Mouse (Mus musculus) limb, embryonic 15.5 days (tissue): ENCODE data around the gene Polr3b. TPM values are rescaled to one million over a fixed set of nuclear protein-coding genes. Genes with fewer than 3 reads are reported as not detected.

ENCODE experiments used
- ATAC-seq: fragments of 200-750 bp; cut with Nextera tagmentation; 2 replicates; pipeline ENCODE4 v1.8.0; 2017; ENCODE audit warnings: low read depth, moderate TSS enrichment; ENCODE audit not compliant: insufficient number of reproducible peaks, low FRiP score, low TSS enrichment
- H3K27ac ChIP-seq: fragments of 300-500 bp; sonication (generic); 2 replicates; pipeline ENCODE4 v1.5.1; 2015; ENCODE audit warnings: moderate library complexity, mild to moderate bottlenecking, inconsistent platforms
- H3K27me3 ChIP-seq: fragments of 300-500 bp; sonication (generic); 2 replicates; pipeline ENCODE4 v1.6.1; 2015; ENCODE audit warnings: inconsistent platforms
- H3K36me3 ChIP-seq: fragments of 300-500 bp; sonication (generic); 2 replicates; pipeline ENCODE4 v1.6.1; 2015; ENCODE audit warnings: inconsistent platforms
- H3K4me1 ChIP-seq: fragments of 300-500 bp; sonication (generic); 2 replicates; pipeline ENCODE4 v1.6.1; 2015; ENCODE audit warnings: inconsistent platforms
- H3K4me2 ChIP-seq: fragments of 300-500 bp; sonication (generic); 2 replicates; pipeline ENCODE4 v1.6.1; 2015; ENCODE audit warnings: mild to moderate bottlenecking, inconsistent platforms
- H3K4me3 ChIP-seq: fragments of 300-500 bp; sonication (generic); 2 replicates; pipeline ENCODE4 v1.5.1; 2015; ENCODE audit warnings: mild to moderate bottlenecking, inconsistent platforms
- H3K9ac ChIP-seq: fragments of 300-500 bp; sonication (generic); 2 replicates; pipeline ENCODE4 v1.6.1; 2015; ENCODE audit warnings: inconsistent platforms
- H3K9me3 ChIP-seq: fragments of 300-500 bp; sonication (generic); 2 replicates; pipeline ENCODE4 v1.6.1; 2016; ENCODE audit warnings: inconsistent platforms
- WGBS: fragments of 180-500 bp; shearing (Covaris S2); methylation state at CpG from one replicate; pipeline ENCODE4 v1.1.7; 2015; 5-methylcytosine and 5-hydroxymethylcytosine counted together
- polyA plus RNA-seq: library from polyadenylated mRNA; unstranded; fragments of >200 nt; fragmentation: Nextera tagmentation; extraction: Ambion mirVana; gene quantifications from 2 replicates; pipeline ENCODE4 v1.2.1, GENCODE M21; 2015

Gene Polr3b
- polyA plus RNA-seq, result 11.9 and 12.4 TPM in 2 replicates

DNA sequence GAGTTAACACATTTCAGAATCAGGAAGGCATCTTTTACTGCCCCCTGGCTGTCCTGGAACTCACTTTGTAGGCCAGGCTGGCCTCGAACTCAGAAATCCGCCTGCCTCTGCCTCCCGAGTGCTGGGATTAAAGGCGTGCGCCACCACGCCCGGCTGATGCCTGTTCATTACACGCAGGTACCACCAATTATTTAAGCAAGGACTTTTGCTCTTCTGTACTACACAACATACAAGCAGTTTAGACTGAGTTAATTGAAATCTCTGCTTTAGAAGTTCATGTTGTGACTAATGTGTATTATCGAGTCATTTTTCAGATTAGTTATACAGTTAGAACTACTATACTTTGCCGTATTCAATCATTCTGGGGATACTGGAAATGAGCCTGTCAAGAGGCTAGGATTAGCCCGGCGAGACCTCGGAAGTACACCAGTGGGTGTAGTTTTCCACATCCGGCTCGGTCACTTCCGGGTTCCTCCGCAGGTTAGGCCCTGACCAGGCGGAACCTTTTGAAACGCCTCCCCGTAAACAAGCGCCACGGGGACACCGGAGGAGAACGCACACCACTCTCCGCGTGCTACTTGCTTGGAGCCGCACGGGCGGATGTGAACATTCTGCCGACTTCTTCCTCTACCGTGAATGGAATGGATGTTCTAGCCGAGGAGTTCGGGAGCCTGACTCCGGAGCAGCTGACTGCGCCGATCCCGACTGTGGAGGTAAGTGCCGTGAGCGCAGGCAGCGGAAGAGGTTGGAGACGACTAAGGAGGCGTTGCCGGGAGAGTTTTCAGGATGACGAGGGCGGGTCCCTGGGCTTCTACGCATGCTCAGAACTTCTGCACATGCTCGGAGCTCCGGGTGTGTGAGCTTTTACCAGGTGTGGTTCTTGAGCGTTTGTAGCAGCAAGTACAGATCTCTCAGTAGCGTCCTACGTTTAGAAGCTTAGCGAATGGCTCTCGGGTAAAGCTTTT, at the start of gene Polr3b:
Polr3b (plus strand) TSS at position 467 of the 965 bp plus-strand sequence.
- Histone ChIP-seq H3K9ac (peak within 1 kb of the TSS; percentile 60), H3K4me2 (peak within 1 kb of the TSS; percentile 72), H3K9me3 (no peaks in the 10 kb centered on the region), H3K4me1 (peaks cover 11% of the 10 kb centered on the region; the same call in 1 of the 2 replicates), H3K27me3 (no peaks in the 10 kb centered on the region), H3K27ac (peak within 1 kb of the TSS; percentile 97), H3K36me3 (no peaks in the 10 kb centered on the region), H3K4me3 (peak within 1 kb of the TSS; percentile 73)
- peak; percentile 93 for ATAC-seq
- 7% methylated on average over 53 of the region's 53 CpGs for WGBS

- Histone ChIP-seq H3K4me1 (peaks cover 16% of the 10 kb centered on the region), H3K27ac (no peak overlapping the region), H3K4me2 (no peak overlapping the region), H3K9me3 (no peaks in the 10 kb centered on the region), H3K9ac (no peak overlapping the region), H3K4me3 (no peak overlapping the region), H3K27me3 (no peaks in the 10 kb centered on the region), H3K36me3 (no peaks in the 10 kb centered on the region)
- 54% methylated on average over 5 of the region's 5 CpGs for WGBS
- ATAC-seq, result no peak
Measured at GRCm38 (mm10) chr10:84573671-84574420, 48.2 kb upstream of the Polr3b start.

GRCm38 (mm10) chr10:84576029-84576394, 46.1 kb upstream of the Polr3b start:
- peak overlapping the region; percentile 95 for H3K4me2 ChIP-seq
- ATAC-seq, result peak; percentile 64
- H3K27ac ChIP-seq, result peak overlapping the region; percentile 11; the same call in 1 of the 2 replicates
- H3K9ac ChIP-seq, result no peak overlapping the region
- H3K9me3 ChIP-seq, result no peaks in the 10 kb centered on the region
- H3K36me3 ChIP-seq, result no peaks in the 10 kb centered on the region
- under 1% methylated on average over 14 of the region's 14 CpGs for WGBS
- peak overlapping the region; percentile 73 for H3K4me3 ChIP-seq
- peaks cover 16% of the 10 kb centered on the region for H3K4me1 ChIP-seq
- no peaks in the 10 kb centered on the region for H3K27me3 ChIP-seq

- under 1% methylated on average over 46 of the region's 46 CpGs for WGBS
- H3K9me3 ChIP-seq, result no peaks in the 10 kb centered on the region
- peak within 1 kb of the TSS; percentile 82 for H3K27ac ChIP-seq
Measured at GRCm38 (mm10) chr10:84576395-84577070, 45.6 kb upstream of the Polr3b start, which contains the start of gene Tcp11l2. Tcp11l2 (plus strand) TSS chr10:84576626.

GRCm38 (mm10) chr10:84577071-84577727, 44.9 kb upstream of the Polr3b start:
- no peaks in the 10 kb centered on the region for H3K36me3 ChIP-seq
- H3K9ac ChIP-seq, result peak overlapping the region; percentile 44
- WGBS, result 2% methylated on average over 38 of the region's 38 CpGs
- 0 out of 2 replicates have a peak, but pooled peaks have one; percentile 10 for ATAC-seq
- H3K4me1 ChIP-seq, result peaks cover 16% of the 10 kb centered on the region
- no peaks in the 10 kb centered on the region for H3K27me3 ChIP-seq
- H3K27ac ChIP-seq, result peak overlapping the region; percentile 82
- H3K4me3 ChIP-seq, result peak overlapping the region; percentile 73
- H3K4me2 ChIP-seq, result peak overlapping the region; percentile 95
- no peaks in the 10 kb centered on the region for H3K9me3 ChIP-seq

More at GRCm38 (mm10) chr10:84576395-84577070, 45.6 kb upstream of the Polr3b start, which contains the start of gene Tcp11l2:
- peak within 1 kb of the TSS; percentile 44 for H3K9ac ChIP-seq
- H3K4me2 ChIP-seq, result peak within 1 kb of the TSS; percentile 95
- H3K36me3 ChIP-seq, result no peaks in the 10 kb centered on the region
- H3K27me3 ChIP-seq, result no peaks in the 10 kb centered on the region
- H3K4me3 ChIP-seq, result peak within 1 kb of the TSS; percentile 73
- peak; percentile 99 for ATAC-seq
- H3K4me1 ChIP-seq, result peaks cover 16% of the 10 kb centered on the region

DNA sequence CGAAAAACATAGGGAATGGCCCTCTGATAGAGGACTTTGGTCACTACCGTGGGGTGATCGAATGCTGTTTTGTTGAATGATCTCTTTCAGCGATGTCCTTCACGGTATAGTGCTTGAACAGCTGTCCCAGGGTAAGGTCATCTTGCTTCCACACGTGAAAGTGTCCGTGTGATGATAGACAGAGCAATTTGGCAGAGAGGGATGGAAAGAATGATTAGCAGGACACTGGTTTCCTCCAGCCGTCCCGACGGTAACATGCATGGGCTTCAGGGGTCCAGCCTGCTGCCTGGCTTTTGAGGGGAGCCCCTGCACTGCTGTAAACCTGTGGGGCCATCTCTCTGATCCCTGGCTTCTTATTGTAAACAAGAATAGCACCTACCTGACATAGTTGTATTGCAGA, 43.4 kb upstream of the Polr3b start:
- H3K4me2 ChIP-seq, result no peak overlapping the region
- H3K27me3 ChIP-seq, result no peaks in the 10 kb centered on the region
- no peak overlapping the region for H3K4me3 ChIP-seq
- no peaks in the 10 kb centered on the region for H3K9me3 ChIP-seq
- peaks cover 16% of the 10 kb centered on the region for H3K4me1 ChIP-seq
- H3K27ac ChIP-seq, result no peak overlapping the region
- no peak for ATAC-seq
- H3K36me3 ChIP-seq, result no peaks in the 10 kb centered on the region
- H3K9ac ChIP-seq, result no peak overlapping the region
- 78% methylated on average over 10 of the region's 10 CpGs for WGBS

- no peaks in the 10 kb centered on the region for H3K27me3 ChIP-seq
- no peaks in the 10 kb centered on the region for H3K36me3 ChIP-seq
- no peak overlapping the region for H3K4me3 ChIP-seq
- H3K9ac ChIP-seq, result no peak overlapping the region
- WGBS, result 80% methylated on average over 2 of the region's 2 CpGs
- no peak overlapping the region for H3K27ac ChIP-seq
- no peaks in the 10 kb centered on the region for H3K9me3 ChIP-seq
- no peak for ATAC-seq
- H3K4me1 ChIP-seq, result peaks cover 16% of the 10 kb centered on the region
- no peak overlapping the region for H3K4me2 ChIP-seq
Measured at GRCm38 (mm10) chr10:84579527-84579926, 42.6 kb upstream of the Polr3b start.

DNA sequence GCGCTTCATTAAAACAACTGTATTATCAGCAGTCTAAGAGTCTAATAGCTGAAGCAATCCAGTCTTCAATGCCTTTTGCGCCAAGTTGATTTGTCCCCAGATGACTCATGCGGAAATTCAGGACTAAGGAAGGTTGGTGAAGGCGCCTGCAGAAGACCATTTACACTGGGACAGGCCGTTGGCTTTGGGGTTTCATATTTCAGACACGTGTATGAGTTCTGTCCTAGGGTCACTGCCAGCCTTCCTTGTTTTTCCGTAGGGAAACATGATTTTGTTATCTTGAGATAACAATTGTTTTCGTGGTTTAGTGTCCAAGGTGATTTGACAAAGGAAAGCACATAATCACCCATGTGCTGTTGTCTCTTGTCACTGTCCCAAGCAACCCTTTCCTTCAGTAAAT, 40.9 kb upstream of the Polr3b start:
- no peak for ATAC-seq
- no peak overlapping the region for H3K4me3 ChIP-seq
- no peaks in the 10 kb centered on the region for H3K36me3 ChIP-seq
- 64% methylated on average over 8 of the region's 8 CpGs for WGBS
- peaks cover 16% of the 10 kb centered on the region for H3K4me1 ChIP-seq
- H3K27me3 ChIP-seq, result no peaks in the 10 kb centered on the region
- no peaks in the 10 kb centered on the region for H3K9me3 ChIP-seq
- H3K9ac ChIP-seq, result no peak overlapping the region
- H3K4me2 ChIP-seq, result no peak overlapping the region
- no peak overlapping the region for H3K27ac ChIP-seq

GRCm38 (mm10) chr10:84582236-84582635, 39.9 kb upstream of the Polr3b start:
- H3K4me1 ChIP-seq, result peaks cover 14% of the 10 kb centered on the region
- 70% methylated on average over 7 of the region's 7 CpGs for WGBS

GRCm38 (mm10) chr10:84584451-84585293, 37.4 kb upstream of the Polr3b start:
- Histone ChIP-seq H3K4me3 (no peak overlapping the region), H3K36me3 (no peaks in the 10 kb centered on the region; the same call in 1 of the 2 replicates), H3K27ac (no peak overlapping the region), H3K27me3 (no peaks in the 10 kb centered on the region), H3K9me3 (no peaks in the 10 kb centered on the region), H3K4me1 (peaks cover 3% of the 10 kb centered on the region; the same call in 1 of the 2 replicates), H3K4me2 (no peak overlapping the region), H3K9ac (no peak overlapping the region)
- no peak for ATAC-seq
- WGBS, result 63% methylated on average over 11 of the region's 11 CpGs

More at GRCm38 (mm10) chr10:84582236-84582635, 39.9 kb upstream of the Polr3b start:
- ATAC-seq, result no peak
- H3K4me3 ChIP-seq, result no peak overlapping the region
- H3K4me2 ChIP-seq, result no peak overlapping the region
- H3K36me3 ChIP-seq, result no peaks in the 10 kb centered on the region
- no peaks in the 10 kb centered on the region for H3K9me3 ChIP-seq
- H3K27ac ChIP-seq, result no peak overlapping the region
- H3K27me3 ChIP-seq, result no peaks in the 10 kb centered on the region
- H3K9ac ChIP-seq, result no peak overlapping the region
